Mouse (Mus musculus) neural tube, embryonic 12.5 days (tissue): ENCODE measurements around the gene Rab5a. TPM values are rescaled to one million over a fixed set of nuclear protein-coding genes. Genes with fewer than 3 reads are reported as not detected.
A peak's percentile ranks its signal among the peaks of the same experiment; 100 is the strongest.
"Not testable (repeated sequence)": the region's sequence is repeated elsewhere in the genome, so short reads cannot be mapped to it uniquely, and the experiment has no call there.

Experiments used
- ATAC-seq: fragments of 200-750 bp; cut with Nextera tagmentation; 2 replicates; pipeline ENCODE4 v1.8.0; 2017; ENCODE audit warnings: low read depth, mild to moderate bottlenecking, moderate TSS enrichment, moderate library complexity; ENCODE audit not compliant: low FRiP score
- H3K27ac ChIP-seq: fragments of 300-500 bp; sonication (generic); 2 replicates; pipeline ENCODE4 v1.5.1; 2016
- H3K27me3 ChIP-seq: fragments of 300-500 bp; sonication (generic); replicated peaks from 2 replicates; pipeline ENCODE4 v1.6.1; 2016; ENCODE audit warnings: mild to moderate bottlenecking
- H3K36me3 ChIP-seq: fragments of 300-500 bp; sonication (generic); 2 replicates; pipeline ENCODE4 v1.6.1; 2016; ENCODE audit warnings: mild to moderate bottlenecking
- H3K4me1 ChIP-seq: fragments of 300-500 bp; sonication (generic); 2 replicates; pipeline ENCODE4 v1.6.1; 2016
- H3K4me2 ChIP-seq: fragments of 300-500 bp; sonication (generic); replicated peaks from 2 replicates; pipeline ENCODE4 v1.6.1; 2016; ENCODE audit warnings: mild to moderate bottlenecking
- H3K4me3 ChIP-seq: fragments of 300-500 bp; sonication (generic); 2 replicates; pipeline ENCODE4 v1.5.1; 2016
- H3K9ac ChIP-seq: fragments of 300-500 bp; sonication (generic); 2 replicates; pipeline ENCODE4 v1.6.1; 2016; ENCODE audit warnings: mild to moderate bottlenecking
- H3K9me3 ChIP-seq: fragments of 300-500 bp; sonication (generic); 2 replicates; pipeline ENCODE4 v1.6.1; 2016; ENCODE audit warnings: mild to moderate bottlenecking
- WGBS: fragments of 180-500 bp; shearing (Covaris S2); methylation state at CpG from one replicate; pipeline ENCODE4 v1.1.7; 2016; 5-methylcytosine and 5-hydroxymethylcytosine counted together
- polyA plus RNA-seq: library from polyadenylated mRNA; unstranded; fragments of >200 nt; fragmentation: Nextera tagmentation; extraction: Ambion mirVana; gene quantifications from 2 replicates; pipeline ENCODE4 v1.2.1, GENCODE M21; 2016

Gene Rab5a
- polyA plus RNA-seq, 1 experiment from 2014 or later: 140 TPM

DNA sequence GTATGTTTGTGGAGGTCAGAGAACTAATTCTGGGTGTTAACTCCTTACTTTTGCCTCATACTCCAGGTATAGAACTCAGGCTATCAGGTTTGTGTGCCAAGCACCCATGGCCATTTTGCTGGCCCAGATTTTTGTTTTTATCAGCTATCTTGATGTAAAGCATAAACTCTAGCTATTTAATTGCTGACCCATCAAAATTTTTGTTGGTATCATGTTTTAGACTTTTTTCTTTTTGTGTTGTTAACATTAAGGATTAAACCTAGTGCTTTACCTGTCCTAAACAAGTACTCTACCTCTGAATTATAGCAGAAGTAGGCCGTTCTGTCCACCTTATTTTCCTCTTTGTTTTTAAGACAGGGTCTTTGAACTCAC is 10.0 kb downstream of the Rab5a start:
- Histone ChIP-seq H3K27me3 (no peaks in the 10 kb centered on the region), H3K9me3 (no peaks in the 10 kb centered on the region), H3K4me1 (no peaks in the 10 kb centered on the region), H3K4me2 (no peak overlapping the region), H3K4me3 (no peak overlapping the region), H3K27ac (no peak overlapping the region), H3K36me3 (peaks cover 40% of the 10 kb centered on the region), H3K9ac (no peak overlapping the region)
- 94% methylated on average over 1 of the region's 1 CpGs for WGBS
- ATAC-seq: no peak

DNA sequence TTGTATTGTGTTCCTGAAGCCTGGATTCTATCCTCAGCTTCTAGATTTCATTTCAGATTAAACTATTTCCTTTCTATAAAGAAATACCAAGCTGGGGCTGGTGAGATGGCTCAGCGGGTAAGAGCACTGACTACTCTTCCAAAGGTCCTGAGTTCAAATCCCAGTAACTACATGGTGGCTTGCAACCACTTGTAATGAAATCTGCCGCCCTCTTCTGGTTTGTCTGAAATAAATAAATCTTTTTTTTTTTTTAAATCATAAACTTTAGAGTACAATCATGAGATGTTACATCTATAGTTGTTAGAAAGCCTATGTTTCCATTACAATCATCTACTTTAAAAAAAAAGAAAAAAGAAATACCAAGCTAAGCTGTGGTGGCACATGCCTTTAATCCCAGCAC is 23.9 kb downstream of the Rab5a start:
- peaks cover 50% of the 10 kb centered on the region for H3K36me3 ChIP-seq
- whole genome bisulfite sequencing: 98% methylated on average over 2 of the region's 2 CpGs

DNA sequence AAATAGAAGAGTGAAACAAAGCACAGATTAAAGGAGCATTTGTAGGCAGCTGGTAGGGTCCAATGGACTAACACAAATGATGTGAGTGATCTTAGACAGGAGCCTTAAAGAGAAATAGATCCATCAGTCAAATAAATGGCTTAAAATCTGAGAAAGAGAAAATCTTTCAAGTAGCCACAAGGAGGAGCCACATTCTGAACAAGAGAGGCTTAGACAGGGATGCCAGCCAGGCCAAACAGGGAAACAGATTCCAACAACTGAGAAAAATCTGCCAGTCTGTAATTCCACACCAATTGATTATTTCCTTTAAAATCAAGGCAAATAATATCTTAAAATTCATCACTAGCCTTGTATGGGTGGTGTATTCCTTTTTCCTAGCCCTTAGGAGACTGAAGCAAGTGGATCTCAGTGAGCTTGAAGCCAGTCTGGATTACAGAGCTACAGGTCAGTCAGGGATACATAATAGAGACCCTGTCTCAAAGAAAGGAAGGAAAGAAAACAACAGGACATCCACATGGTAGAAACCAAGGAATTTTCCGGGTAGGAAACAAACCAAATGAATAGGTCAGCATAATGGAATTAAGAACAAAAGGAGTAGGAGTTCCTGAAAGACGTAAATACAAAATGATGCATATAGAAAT is 33.4 kb downstream of the Rab5a start:
- no peak overlapping the region for H3K4me2 ChIP-seq
- 0 out of 2 replicates have a peak, but pooled peaks cover 3% of the 10 kb centered on the region for H3K36me3 ChIP-seq
- ATAC-seq: no peak
- no peaks in the 10 kb centered on the region for H3K4me1 ChIP-seq
- 88% methylated on average over 2 of the region's 2 CpGs for WGBS
- no peaks in the 10 kb centered on the region for H3K9me3 ChIP-seq
- H3K27me3 ChIP-seq: no peaks in the 10 kb centered on the region
- no peak overlapping the region for H3K27ac ChIP-seq
- H3K9ac ChIP-seq: no peak overlapping the region
- H3K4me3 ChIP-seq: no peak overlapping the region

More for the DNA sequence above, 23.9 kb downstream of the Rab5a start:
- H3K4me1 ChIP-seq: no peaks in the 10 kb centered on the region
- H3K27me3 ChIP-seq: no peaks in the 10 kb centered on the region
- no peak for ATAC-seq
- H3K9ac ChIP-seq: no peak overlapping the region
- H3K27ac ChIP-seq: no peak overlapping the region
- no peaks in the 10 kb centered on the region for H3K9me3 ChIP-seq
- H3K4me3 ChIP-seq: no peak overlapping the region
- no peak overlapping the region for H3K4me2 ChIP-seq

DNA sequence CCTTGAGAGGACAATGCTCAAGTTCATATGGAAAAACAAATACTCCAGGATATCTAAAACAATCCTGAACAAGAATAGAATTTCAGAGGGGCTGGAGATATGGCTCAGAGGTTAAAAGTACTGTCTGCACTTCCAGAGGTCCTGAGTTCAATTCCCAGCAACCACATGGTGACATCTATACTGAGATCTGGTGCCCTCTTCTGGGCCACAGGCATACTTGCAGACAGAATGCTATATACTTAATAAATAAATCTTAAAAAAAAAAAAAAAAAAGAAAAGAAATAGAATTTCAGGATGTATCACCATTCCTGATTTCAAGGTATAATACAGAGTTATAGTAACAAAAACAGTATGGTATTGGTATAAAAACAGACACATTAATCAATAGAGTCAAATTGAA is 40.3 kb downstream of the Rab5a start:
- H3K4me3 ChIP-seq: no peak overlapping the region
- H3K4me1 ChIP-seq: no peaks in the 10 kb centered on the region
- no peak overlapping the region for H3K27ac ChIP-seq
- 0 out of 2 replicates have a peak, but pooled peaks cover 3% of the 10 kb centered on the region for H3K36me3 ChIP-seq
- no peaks in the 10 kb centered on the region for H3K27me3 ChIP-seq
- H3K4me2 ChIP-seq: no peak overlapping the region
- no peak for ATAC-seq
- H3K9ac ChIP-seq: no peak overlapping the region
- H3K9me3 ChIP-seq: no peaks in the 10 kb centered on the region

DNA sequence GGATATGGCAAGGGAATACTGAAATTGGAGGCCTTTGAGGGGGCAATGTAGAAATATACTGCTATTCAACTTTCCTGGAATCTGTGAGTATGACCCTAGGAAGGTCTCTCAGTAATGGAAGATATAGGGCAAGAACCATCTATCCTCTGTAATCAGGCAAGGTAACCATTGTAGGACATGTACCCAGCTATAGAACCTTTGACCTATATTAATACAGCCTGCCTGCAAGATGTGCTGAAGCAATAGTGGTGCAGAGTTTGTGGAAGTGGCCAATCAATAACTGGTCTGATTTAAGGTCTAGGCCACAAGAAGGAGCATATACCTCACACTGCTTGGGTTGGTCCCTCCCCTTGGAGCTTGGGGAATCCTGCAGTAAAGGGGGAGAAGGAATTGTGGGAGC is 41.5 kb downstream of the Rab5a start:
- no peak overlapping the region for H3K4me2 ChIP-seq
- no peaks in the 10 kb centered on the region for H3K27me3 ChIP-seq
- H3K9ac ChIP-seq: no peak overlapping the region
- no peaks in the 10 kb centered on the region for H3K36me3 ChIP-seq
- H3K4me3 ChIP-seq: no peak overlapping the region
- H3K27ac ChIP-seq: no peak overlapping the region
- no peak for ATAC-seq
- no peaks in the 10 kb centered on the region for H3K9me3 ChIP-seq
- H3K4me1 ChIP-seq: no peaks in the 10 kb centered on the region

DNA sequence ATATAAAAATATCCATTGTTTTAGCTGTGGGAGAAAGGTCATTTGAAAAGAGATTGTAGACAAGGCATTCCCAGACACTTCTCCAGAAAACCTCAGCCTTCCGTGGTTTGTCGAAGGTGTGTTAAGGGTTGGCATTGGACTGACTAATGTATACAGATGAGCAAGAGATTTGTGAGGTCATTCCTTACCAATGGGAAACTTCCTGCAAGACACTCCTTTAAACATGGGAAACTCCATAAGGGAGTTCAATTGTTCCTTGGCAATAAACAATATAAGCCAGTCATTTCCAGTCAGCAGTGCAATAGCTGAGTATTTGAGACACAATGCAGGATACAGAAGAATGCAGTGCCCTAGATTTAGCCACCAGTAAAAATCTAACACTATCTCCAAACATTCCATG is 49.0 kb downstream of the Rab5a start:
- Histone ChIP-seq H3K4me2 (no peak overlapping the region), H3K9me3 (no peaks in the 10 kb centered on the region), H3K9ac (no peak overlapping the region), H3K4me3 (no peak overlapping the region), H3K4me1 (no peaks in the 10 kb centered on the region), H3K27me3 (no peaks in the 10 kb centered on the region), H3K27ac (no peak overlapping the region), H3K36me3 (no peaks in the 10 kb centered on the region)
- 95% methylated on average over 2 of the region's 2 CpGs for WGBS
- ATAC-seq: no peak

DNA sequence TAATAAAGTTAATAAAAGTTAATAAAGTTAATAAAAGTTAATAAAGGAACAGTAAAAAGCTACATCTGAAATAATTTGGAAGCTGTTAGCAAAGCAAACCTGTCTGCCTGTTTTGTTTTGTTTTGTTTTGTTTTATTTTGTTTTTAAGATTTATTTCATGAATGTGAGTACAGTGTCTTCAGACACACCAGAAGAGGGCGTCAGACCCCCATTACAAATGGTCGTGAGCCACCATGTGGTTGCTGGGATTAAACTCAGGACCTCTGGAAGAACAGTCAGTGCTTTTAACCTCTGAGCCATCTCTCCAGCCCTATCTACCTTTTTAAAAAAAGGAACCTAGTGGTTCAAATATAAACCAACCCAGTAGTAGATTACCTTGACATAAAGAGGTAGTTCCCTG is 52.1 kb downstream of the Rab5a start:
- H3K36me3 ChIP-seq: no peaks in the 10 kb centered on the region
- no peak overlapping the region for H3K27ac ChIP-seq
- no peaks in the 10 kb centered on the region for H3K9me3 ChIP-seq
- no peak overlapping the region for H3K4me2 ChIP-seq
- 75% methylated on average over 2 of the region's 2 CpGs for WGBS
- ATAC-seq: no peak
- no peaks in the 10 kb centered on the region for H3K4me1 ChIP-seq
- no peak overlapping the region for H3K4me3 ChIP-seq
- H3K9ac ChIP-seq: no peak overlapping the region
- H3K27me3 ChIP-seq: no peaks in the 10 kb centered on the region

DNA sequence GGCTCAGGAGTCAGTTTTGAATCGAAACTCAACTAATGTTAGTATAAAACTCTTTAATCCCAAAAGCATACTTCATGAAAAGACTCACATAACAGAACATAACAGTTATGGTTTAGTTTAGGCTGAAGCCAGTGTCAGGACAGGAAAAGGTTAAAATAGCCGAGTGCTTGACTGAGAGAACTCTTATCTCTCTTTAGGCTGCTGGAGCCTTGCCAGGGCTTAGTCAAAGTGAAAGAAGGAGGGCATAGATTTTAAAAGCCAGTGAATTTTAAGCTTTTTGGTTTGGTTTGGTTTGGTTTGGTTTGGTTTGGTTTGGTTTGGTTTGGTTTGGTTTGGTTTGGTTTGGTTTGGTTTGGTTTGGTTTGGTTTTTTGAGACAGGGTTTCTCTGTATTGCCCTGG is 53.4 kb downstream of the Rab5a start:
- H3K27me3 ChIP-seq: no peaks in the 10 kb centered on the region
- H3K4me3 ChIP-seq: no peak overlapping the region
- 86% methylated on average over 2 of the region's 2 CpGs for WGBS
- no peak overlapping the region for H3K27ac ChIP-seq
- ATAC-seq: no peak
- H3K36me3 ChIP-seq: no peaks in the 10 kb centered on the region
- no peak overlapping the region for H3K4me2 ChIP-seq
- H3K9me3 ChIP-seq: no peaks in the 10 kb centered on the region
- no peaks in the 10 kb centered on the region for H3K4me1 ChIP-seq
- H3K9ac ChIP-seq: no peak overlapping the region

DNA sequence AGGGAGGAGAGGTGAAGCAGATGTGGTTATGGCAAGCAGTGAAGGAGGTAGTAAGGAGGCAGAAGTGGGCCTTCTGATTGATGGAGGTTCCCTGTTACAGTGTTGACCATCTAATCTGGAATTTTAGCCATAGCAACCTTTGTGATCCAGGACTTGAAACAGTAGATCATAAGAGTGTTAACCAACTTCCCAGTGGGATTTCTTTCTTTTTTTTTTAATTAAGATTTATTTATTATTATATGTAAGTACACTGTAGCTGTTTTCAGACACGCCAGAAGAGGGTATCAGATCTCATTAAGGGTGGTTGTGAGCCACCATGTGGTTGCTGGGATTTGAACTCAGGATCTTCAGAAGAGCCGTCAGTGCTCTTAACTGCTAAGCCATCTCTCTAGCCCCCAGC is 60.3 kb downstream of the Rab5a start, which contains the start of gene Pp2d1:
Gene Pp2d1, minus strand, starts transcription at position 101 of the 400 bp plus-strand sequence.
- not testable (repeated sequence) for H3K36me3 ChIP-seq, H3K9ac ChIP-seq, H3K27ac ChIP-seq, H3K4me2 ChIP-seq, H3K9me3 ChIP-seq, H3K27me3 ChIP-seq, H3K4me1 ChIP-seq, H3K4me3 ChIP-seq, ATAC-seq
- 80% methylated on average over 2 of the region's 2 CpGs for WGBS

DNA sequence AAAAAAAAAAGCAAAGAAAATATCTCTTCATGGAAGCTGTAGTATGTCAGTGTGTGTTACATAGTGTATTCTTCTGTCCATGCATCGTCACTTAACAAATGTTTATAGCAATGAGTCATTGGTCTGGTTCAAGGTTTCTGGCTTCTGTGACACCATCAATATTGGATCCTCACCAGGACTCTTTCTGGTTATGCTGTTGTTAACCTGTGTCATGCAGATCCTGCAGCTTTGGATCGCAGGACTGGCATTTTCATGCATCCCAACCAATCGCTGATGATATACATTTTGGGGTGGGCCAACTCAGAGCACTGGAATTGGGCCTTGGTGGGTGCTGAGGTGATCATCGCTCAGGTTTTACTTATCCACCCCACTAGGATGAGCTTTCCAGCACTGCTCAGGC is 63.5 kb downstream of the Rab5a start:
- ATAC-seq: no peak
- H3K4me3 ChIP-seq: no peak overlapping the region
- 87% methylated on average over 4 of the region's 4 CpGs for WGBS
- no peaks in the 10 kb centered on the region for H3K36me3 ChIP-seq
- no peak overlapping the region for H3K27ac ChIP-seq
- no peak overlapping the region for H3K9ac ChIP-seq
- H3K27me3 ChIP-seq: no peaks in the 10 kb centered on the region
- no peaks in the 10 kb centered on the region for H3K9me3 ChIP-seq
- H3K4me1 ChIP-seq: no peaks in the 10 kb centered on the region
- no peak overlapping the region for H3K4me2 ChIP-seq

DNA sequence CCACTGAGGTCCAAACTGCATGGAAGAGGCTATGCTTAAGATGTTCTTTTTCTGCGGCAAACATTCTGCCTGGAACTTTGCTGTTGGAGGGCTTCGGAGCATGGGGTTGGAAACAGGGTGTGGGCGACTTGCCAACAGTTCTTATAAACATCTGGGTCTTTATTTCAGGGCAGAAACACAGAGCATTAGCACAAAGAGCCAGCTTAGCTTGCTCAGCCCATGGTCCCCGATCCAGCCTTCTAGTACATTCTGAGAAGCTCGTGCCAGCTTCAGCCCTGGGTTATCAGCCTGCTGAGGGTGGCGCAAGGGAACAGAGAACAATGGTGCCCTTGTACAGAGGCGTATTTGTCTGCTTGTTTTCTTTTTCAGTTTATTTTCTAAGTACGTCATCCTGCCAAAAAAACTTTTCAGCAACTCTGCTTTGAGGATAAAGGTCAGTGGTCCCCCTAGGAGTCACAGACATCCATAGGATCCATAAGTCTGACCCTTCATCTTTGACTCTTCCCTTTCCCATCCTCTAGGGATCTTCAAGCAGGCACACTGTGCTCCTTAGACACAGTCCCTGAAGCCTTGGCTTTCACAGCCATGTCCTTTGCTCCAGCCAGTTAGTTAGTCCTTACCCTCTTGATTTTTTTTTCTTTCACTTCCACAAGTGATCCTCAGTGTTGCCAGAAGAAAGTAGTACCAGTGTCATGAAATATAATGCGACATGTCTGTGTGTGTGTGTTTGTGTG is 64.7 kb downstream of the Rab5a start:
- 0 out of 2 replicates have a peak, but pooled peaks have one; percentile 13 for ATAC-seq
- Histone ChIP-seq H3K9ac (no peak overlapping the region), H3K4me1 (no peaks in the 10 kb centered on the region), H3K27me3 (no peaks in the 10 kb centered on the region), H3K4me2 (no peak overlapping the region), H3K9me3 (no peaks in the 10 kb centered on the region), H3K27ac (no peak overlapping the region), H3K4me3 (no peak overlapping the region), H3K36me3 (no peaks in the 10 kb centered on the region)
- 83% methylated on average over 9 of the region's 9 CpGs for WGBS

DNA sequence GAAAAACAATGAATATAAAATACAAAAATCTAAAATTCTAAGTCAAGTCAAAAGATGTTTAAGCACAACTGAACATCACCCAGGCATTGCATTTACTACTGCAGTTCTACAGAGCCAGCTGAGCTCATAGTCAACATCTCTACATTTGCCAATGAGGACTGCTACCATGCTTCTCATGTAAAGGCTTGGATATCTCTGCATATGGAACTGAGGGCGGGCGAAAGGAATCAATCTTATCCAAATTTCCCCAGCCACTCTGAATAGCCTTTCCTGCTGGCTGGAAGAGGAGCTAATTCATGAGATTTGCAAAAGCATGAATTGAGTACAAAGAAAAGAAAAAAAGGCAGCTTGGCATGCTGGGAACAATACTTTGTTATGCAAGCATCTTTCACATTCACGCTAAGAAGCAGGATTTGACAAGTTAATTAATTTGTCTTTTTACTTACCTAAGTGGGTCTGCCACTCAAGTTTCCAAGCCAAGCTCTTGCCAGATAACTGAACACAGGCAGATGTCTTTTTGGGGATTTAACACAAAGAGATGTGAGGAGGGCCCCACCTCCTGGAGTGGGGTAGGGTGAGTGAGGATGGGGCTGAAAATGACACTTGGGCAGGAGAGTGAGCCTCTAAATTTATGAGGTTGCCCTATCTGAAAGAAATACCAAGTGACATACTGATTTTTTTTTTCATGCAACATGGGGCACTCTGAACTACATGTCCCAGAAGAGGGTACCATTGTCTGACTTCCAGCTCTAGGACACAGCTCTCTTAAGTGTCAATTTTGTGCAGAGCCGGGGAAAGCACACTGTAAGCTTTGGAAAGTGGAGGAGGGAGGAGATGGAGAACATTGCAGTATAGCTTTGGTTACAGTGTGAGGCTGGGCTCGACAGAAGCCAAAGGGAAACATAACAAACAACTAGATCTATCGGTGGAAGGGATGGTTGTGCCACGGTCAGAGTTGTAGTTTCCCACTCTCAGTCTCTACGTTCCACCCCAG is 72.6 kb downstream of the Rab5a start:
- no peak for ATAC-seq
- WGBS: 62% methylated on average over 8 of the region's 8 CpGs
- Histone ChIP-seq H3K36me3 (no peaks in the 10 kb centered on the region), H3K27me3 (no peaks in the 10 kb centered on the region), H3K9me3 (no peaks in the 10 kb centered on the region), H3K4me2 (no peak overlapping the region), H3K4me3 (no peak overlapping the region), H3K27ac (no peak overlapping the region), H3K9ac (no peak overlapping the region), H3K4me1 (no peaks in the 10 kb centered on the region)
